Mouse (Mus musculus) kidney, adult 9 months (tissue): ENCODE results near the gene Tnnc2.
A peak's percentile ranks its signal among the peaks of the same experiment; 100 is the strongest.

Experiments used
- DNase-seq: peaks from one replicate; pipeline ENCODE4 v3.0.0; 2022

Tnnc2 gene

DNA sequence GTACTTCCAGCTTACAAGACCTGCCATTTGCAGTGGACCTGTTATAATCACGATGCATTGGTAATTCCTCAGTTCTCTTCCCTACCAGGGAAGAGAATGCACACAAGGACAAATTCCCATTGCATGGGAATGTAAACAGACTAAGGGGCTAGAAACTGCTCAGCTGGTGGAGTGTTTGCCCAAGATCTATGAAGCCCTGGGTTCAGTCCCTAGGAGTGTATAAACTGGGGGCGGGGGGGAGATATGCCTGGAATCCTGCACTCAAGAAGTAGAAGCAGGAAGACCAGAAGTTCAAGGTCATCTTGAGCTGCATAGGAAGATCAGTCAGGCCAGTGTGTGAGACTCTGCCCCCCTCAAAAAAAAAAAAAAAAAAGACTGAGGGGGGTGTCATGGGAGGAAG, 46.5 kb downstream of the Tnnc2 start:
- DNase-seq = no peak

DNA sequence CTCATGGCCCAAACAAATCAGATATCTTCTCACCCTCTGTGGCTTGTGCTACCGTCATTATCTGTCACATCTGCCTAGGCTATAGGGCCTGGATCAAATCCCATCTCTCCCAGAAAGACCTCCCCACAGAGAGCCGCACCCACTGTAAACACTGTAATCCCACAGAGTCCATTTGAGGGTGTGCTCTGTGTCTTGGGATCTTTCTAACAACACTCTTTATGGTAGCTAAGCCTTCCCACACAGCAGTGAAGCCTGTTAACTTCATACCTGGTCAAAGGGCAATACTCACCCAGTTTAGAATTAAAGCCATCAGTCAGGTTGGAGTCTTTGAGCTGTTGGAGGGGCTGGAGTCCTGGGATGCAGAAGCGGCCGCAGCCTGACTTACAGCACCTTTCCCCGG, 48.0 kb downstream of the Tnnc2 start:
- DNase-seq = peak; percentile 13
